Mouse (Mus musculus): Measurements from ENCODE around the gene Fgfr2.

Fgfr2 gene

GRCm38 (mm10) chr7:130664629-130665028, 2458.5 kb downstream of the Fgfr2 start:
- DNase-seq (ENCODE audit: low read depth), result no peak

- no peak for DNase-seq (ENCODE audit: low read depth)
Measured at GRCm38 (mm10) chr7:130664037-130664436, 2459.1 kb downstream of the Fgfr2 start.

GRCm38 (mm10) chr7:130662869-130663268, 2460.3 kb downstream of the Fgfr2 start:
- no peak for DNase-seq (ENCODE audit: low read depth)

GRCm38 (mm10) chr7:130662250-130662649, 2460.9 kb downstream of the Fgfr2 start:
- DNase-seq (ENCODE audit: low read depth), result no peak

GRCm38 (mm10) chr7:130659129-130659528, 2464.0 kb downstream of the Fgfr2 start:
- DNase-seq (ENCODE audit: low read depth), result no peak

GRCm38 (mm10) chr7:130657751-130658150, 2465.4 kb downstream of the Fgfr2 start:
- DNase-seq (ENCODE audit: low read depth), result no peak

- DNase-seq (ENCODE audit: low read depth), result no peak
Measured at GRCm38 (mm10) chr7:130656965-130657364, 2466.2 kb downstream of the Fgfr2 start.

GRCm38 (mm10) chr7:130654562-130654961, 2468.6 kb downstream of the Fgfr2 start:
- peak; percentile 50 for DNase-seq (ENCODE audit: low read depth)

GRCm38 (mm10) chr7:130653036-130653555, 2470.1 kb downstream of the Fgfr2 start:
- DNase-seq (ENCODE audit: low read depth), result no peak

- DNase-seq (ENCODE audit: low read depth), result no peak
Measured at GRCm38 (mm10) chr7:130650621-130651020, 2472.5 kb downstream of the Fgfr2 start.

- DNase-seq (ENCODE audit: low read depth), result no peak
Measured at GRCm38 (mm10) chr7:130649257-130649656, 2473.9 kb downstream of the Fgfr2 start.

GRCm38 (mm10) chr7:130648061-130648460, 2475.1 kb downstream of the Fgfr2 start:
- DNase-seq (ENCODE audit: low read depth), result no peak

GRCm38 (mm10) chr7:130646762-130647139, 2476.4 kb downstream of the Fgfr2 start:
- peak; percentile 90 for DNase-seq (ENCODE audit: low read depth)

- peak; percentile 85 for DNase-seq (ENCODE audit: low read depth)
Measured at GRCm38 (mm10) chr7:130645994-130646761, 2477.0 kb downstream of the Fgfr2 start.

- DNase-seq (ENCODE audit: low read depth), result no peak
Measured at GRCm38 (mm10) chr7:130645332-130645993, 2477.7 kb downstream of the Fgfr2 start.

GRCm38 (mm10) chr7:130640681-130641080, 2482.5 kb downstream of the Fgfr2 start:
- peak; percentile 71 for DNase-seq (ENCODE audit: low read depth)

GRCm38 (mm10) chr7:130637811-130638210, 2485.3 kb downstream of the Fgfr2 start:
- DNase-seq (ENCODE audit: low read depth), result peak; percentile 39

- DNase-seq (ENCODE audit: low read depth), result peak; percentile 32
Measured at GRCm38 (mm10) chr7:130636902-130637301, 2486.2 kb downstream of the Fgfr2 start.

GRCm38 (mm10) chr7:130636274-130636673, 2486.9 kb downstream of the Fgfr2 start:
- no peak for DNase-seq (ENCODE audit: low read depth)

GRCm38 (mm10) chr7:130635212-130635611, 2487.9 kb downstream of the Fgfr2 start:
- DNase-seq (ENCODE audit: low read depth), result no peak

- DNase-seq (ENCODE audit: low read depth), result no peak
Measured at GRCm38 (mm10) chr7:130634259-130634871, 2488.8 kb downstream of the Fgfr2 start.

GRCm38 (mm10) chr7:130632379-130632732, 2490.8 kb downstream of the Fgfr2 start:
- no peak for DNase-seq (ENCODE audit: low read depth)

All from NIH3T3 (cell line).